Mouse (Mus musculus): ENCODE data around the gene Ptprh.

DNA sequence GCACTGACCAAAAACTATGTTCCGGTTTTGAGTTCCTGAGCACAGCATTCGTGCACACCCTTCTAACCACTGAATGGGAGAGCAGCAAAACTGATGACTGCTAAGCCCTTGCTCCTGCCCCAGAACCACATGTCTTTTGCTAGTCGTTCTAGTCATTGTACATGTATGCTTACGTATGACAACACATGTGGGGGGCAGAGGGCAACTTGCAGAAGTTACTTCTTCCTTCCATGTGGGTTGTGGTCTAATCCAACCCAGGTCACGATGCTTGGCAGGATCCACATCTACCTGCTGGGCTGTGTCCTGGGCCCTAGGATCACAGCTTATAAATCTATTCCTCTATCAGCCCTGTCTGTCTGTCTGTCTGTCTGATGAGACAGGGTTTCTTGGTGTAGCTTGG, 100.0 kb downstream of the Ptprh start:
- TF ChIP-seq CTCF (IDR thresholded peaks at IDR 0.05; ENCODE audit: insufficient read depth, low read depth, low read length) (no peak), POLR2A (IDR thresholded peaks at IDR 0.05; ENCODE audit: insufficient read depth, low read depth, low read length) (no peak)
